Mouse (Mus musculus) mouse embryonic stem cell (cell line): ENCODE results near the gene Hao2.

ENCODE experiments used
- in situ Hi-C, 2 experiments: fragments of 300-500 bp; cut with MboI; formaldehyde crosslinking; loops; 1 replicate in 1 of 2; 3 replicates in 1 of 2; pipeline ENCODE4 v1.14.3; 2019 to 2020; ENCODE audit warnings: low sequenced_read_pairs in 2 of 2, low pct_unique_long_range_greater_than_20kb in 1 of 2, mixed read lengths in 1 of 2; ENCODE audit not compliant: unreplicated experiment in 1 of 2

The Hao2 gene

GRCm38 (mm10) chr3:98862800-98863199, 30.2 kb downstream of the Hao2 start:
- in situ Hi-C loops = no loop called here

- in situ Hi-C loops = no loop called here
Observed at GRCm38 (mm10) chr3:98859576-98859975, 33.5 kb downstream of the Hao2 start, which contains the start of gene Hsd3b1. Gene Hsd3b1, minus strand, starts transcription at chr3:98859794.

- in situ Hi-C loops = no loop called here
Observed at GRCm38 (mm10) chr3:98858051-98858450, 35.0 kb downstream of the Hao2 start.

- in situ Hi-C loops = no loop called here
Observed at GRCm38 (mm10) chr3:98856892-98857291, 36.1 kb downstream of the Hao2 start.

GRCm38 (mm10) chr3:98855160-98855559, 37.9 kb downstream of the Hao2 start:
- in situ Hi-C loops = no loop called here

- in situ Hi-C loops = no loop called here
Observed at GRCm38 (mm10) chr3:98853685-98854084, 39.4 kb downstream of the Hao2 start.

- in situ Hi-C loops = no loop called here
Observed at GRCm38 (mm10) chr3:98853051-98853450, 40.0 kb downstream of the Hao2 start.

- in situ Hi-C loops = no loop called here
Observed at GRCm38 (mm10) chr3:98852631-98853030, 40.4 kb downstream of the Hao2 start.

GRCm38 (mm10) chr3:98851853-98852252, 41.2 kb downstream of the Hao2 start:
- in situ Hi-C loops = no loop called here

GRCm38 (mm10) chr3:98850262-98850661, 42.8 kb downstream of the Hao2 start:
- in situ Hi-C loops = no loop called here

GRCm38 (mm10) chr3:98848898-98849297, 44.1 kb downstream of the Hao2 start:
- in situ Hi-C loops = no loop called here
